Mouse (Mus musculus) limb, embryonic 14.5 days (tissue): ENCODE results near the gene Ostf1. TPM values are rescaled to one million over a fixed set of nuclear protein-coding genes. Genes with fewer than 3 reads are reported as not detected.

Experiments used
- ATAC-seq: fragments of 200-750 bp; cut with Nextera tagmentation; 2 replicates; pipeline ENCODE4 v1.8.0; 2017; ENCODE audit warnings: low read depth, moderate number of reproducible peaks, moderate TSS enrichment; ENCODE audit not compliant: low FRiP score
- DNase-seq: peaks from one replicate; pipeline ENCODE4 v3.0.0-alpha.2; 2015; ENCODE audit warnings: low spot score
- H3K27ac ChIP-seq: fragments of 300-500 bp; sonication (generic); replicated peaks from 2 replicates; pipeline ENCODE4 v1.5.1; 2014; ENCODE audit warnings: low read depth, mild to moderate bottlenecking, low read length, moderate library complexity, mixed read lengths
- H3K27me3 ChIP-seq: fragments of 300-500 bp; sonication (generic); 2 replicates; pipeline ENCODE4 v1.6.1; 2014; ENCODE audit warnings: low read length, mixed read lengths; ENCODE audit not compliant: control insufficient read depth, insufficient read depth
- H3K36me3 ChIP-seq: fragments of 300-500 bp; sonication (generic); 2 replicates; pipeline ENCODE4 v1.6.1; 2014; ENCODE audit warnings: mild to moderate bottlenecking, low read length, moderate library complexity, mixed read lengths; ENCODE audit not compliant: control insufficient read depth, insufficient read depth
- H3K4me1 ChIP-seq: fragments of 300-500 bp; sonication (generic); 2 replicates; pipeline ENCODE4 v1.6.1; 2014; ENCODE audit warnings: antibody characterized with exemption, low read length, mixed read lengths; ENCODE audit not compliant: control insufficient read depth, insufficient read depth
- H3K4me2 ChIP-seq: fragments of 300-500 bp; sonication (generic); replicated peaks from 2 replicates; pipeline ENCODE4 v1.6.1; 2014; ENCODE audit warnings: low read depth, mild to moderate bottlenecking, low read length, moderate library complexity; ENCODE audit not compliant: severe bottlenecking
- H3K4me3 ChIP-seq: fragments of 300-500 bp; sonication (generic); replicated peaks from 2 replicates; pipeline ENCODE4 v1.5.1; 2014; ENCODE audit warnings: low read length
- H3K9ac ChIP-seq: fragments of 300-500 bp; sonication (generic); 2 replicates; pipeline ENCODE4 v1.6.1; 2014; ENCODE audit warnings: mild to moderate bottlenecking, low read depth, low read length, moderate library complexity; ENCODE audit not compliant: severe bottlenecking
- H3K9me3 ChIP-seq: fragments of 300-500 bp; sonication (generic); 2 replicates; pipeline ENCODE4 v1.6.1; 2016; ENCODE audit warnings: low read length; ENCODE audit not compliant: control insufficient read depth
- POLR2A ChIP-seq: fragments of 200-500 bp; IDR thresholded peaks from 2 replicates; pipeline ENCODE4 v1.8.0; 2012; ENCODE audit warnings: inconsistent platforms, mild to moderate bottlenecking, moderate library complexity, borderline replicate concordance; ENCODE audit not compliant: insufficient read depth, insufficient read length; ENCODE audit errors: extremely low read depth
- WGBS: fragments of 180-500 bp; shearing (Covaris S2); extraction: QIAGEN DNeasy Blood & Tissue Kit; methylation state at CpG from one replicate; pipeline ENCODE4 v1.1.7; 2014; 5-methylcytosine and 5-hydroxymethylcytosine counted together
- polyA plus RNA-seq, 2 experiments: library from polyadenylated mRNA; depleted of rRNA in 1 of 2; stranded (reverse) in 1 of 2; unstranded in 1 of 2; fragments of >200 nt; fragmentation: Nextera tagmentation in 1 of 2; extraction: Ambion mirVana in 1 of 2; gene quantifications; 2 replicates each; pipeline versions ENCODE4 v1.2.1 to v1.2.3; 2012 to 2014

The Ostf1 gene
- polyA plus RNA-seq, 2 experiments: 51.6 to 108 TPM

GRCm38 (mm10) chr19:18569496-18569895, 62.1 kb downstream of the Ostf1 start:
- H3K4me3 ChIP-seq: no peak overlapping the region
- WGBS: 88% methylated on average over 1 of the region's 1 CpGs
- no peak for DNase-seq

GRCm38 (mm10) chr19:18568828-18569430, 62.7 kb downstream of the Ostf1 start:
- Histone ChIP-seq H3K4me1 (no peaks in the 10 kb centered on the region), H3K27ac (no peak overlapping the region), H3K9ac (no peak overlapping the region), H3K9me3 (no peaks in the 10 kb centered on the region), H3K36me3 (no peaks in the 10 kb centered on the region), H3K27me3 (no peaks in the 10 kb centered on the region), H3K4me3 (no peak overlapping the region), H3K4me2 (no peak overlapping the region)
- ATAC-seq (no peak), DNase-seq (no peak)
- no peak for TF ChIP-seq POLR2A
- 60% methylated on average over 3 of the region's 3 CpGs for WGBS

More at GRCm38 (mm10) chr19:18569496-18569895, 62.1 kb downstream of the Ostf1 start:
- H3K27ac ChIP-seq: no peak overlapping the region
- H3K9ac ChIP-seq: no peak overlapping the region
- H3K4me1 ChIP-seq: no peaks in the 10 kb centered on the region
- TF ChIP-seq POLR2A: no peak
- no peaks in the 10 kb centered on the region for H3K9me3 ChIP-seq
- H3K36me3 ChIP-seq: no peaks in the 10 kb centered on the region
- no peak for ATAC-seq
- H3K4me2 ChIP-seq: no peak overlapping the region
- H3K27me3 ChIP-seq: no peaks in the 10 kb centered on the region

- ATAC-seq: no peak
- no peak for TF ChIP-seq POLR2A
- WGBS: 85% methylated on average over 12 of the region's 12 CpGs
These were observed 63.4 kb downstream of the Ostf1 start for GRCm38 (mm10) chr19:18567936-18568827.

GRCm38 (mm10) chr19:18567501-18567900, 64.1 kb downstream of the Ostf1 start:
- H3K27ac ChIP-seq: no peak overlapping the region
- H3K4me3 ChIP-seq: no peak overlapping the region
- no peak for TF ChIP-seq POLR2A
- H3K9me3 ChIP-seq: no peaks in the 10 kb centered on the region
- no peak overlapping the region for H3K4me2 ChIP-seq
- no peak for ATAC-seq
- no peaks in the 10 kb centered on the region for H3K4me1 ChIP-seq
- no peaks in the 10 kb centered on the region for H3K36me3 ChIP-seq
- no peak for DNase-seq
- H3K27me3 ChIP-seq: no peaks in the 10 kb centered on the region
- WGBS: 90% methylated on average over 11 of the region's 11 CpGs
- H3K9ac ChIP-seq: no peak overlapping the region

More at GRCm38 (mm10) chr19:18567936-18568827, 63.4 kb downstream of the Ostf1 start:
- no peak for DNase-seq
- Histone ChIP-seq H3K27me3 (no peaks in the 10 kb centered on the region), H3K4me2 (no peak overlapping the region), H3K9me3 (no peaks in the 10 kb centered on the region), H3K9ac (no peak overlapping the region), H3K36me3 (no peaks in the 10 kb centered on the region), H3K4me1 (no peaks in the 10 kb centered on the region), H3K4me3 (no peak overlapping the region), H3K27ac (no peak overlapping the region)

- Histone ChIP-seq H3K4me2 (no peak overlapping the region), H3K4me1 (no peaks in the 10 kb centered on the region), H3K4me3 (no peak overlapping the region), H3K36me3 (no peaks in the 10 kb centered on the region), H3K27ac (no peak overlapping the region), H3K27me3 (no peaks in the 10 kb centered on the region; the same call in 1 of the 2 replicates), H3K9ac (no peak overlapping the region), H3K9me3 (no peaks in the 10 kb centered on the region)
- ATAC-seq: no peak
- no peak for TF ChIP-seq POLR2A
- WGBS: 74% methylated on average over 1 of the region's 1 CpGs
- peak; percentile 11 for DNase-seq
These were observed 73.9 kb downstream of the Ostf1 start for GRCm38 (mm10) chr19:18557708-18558107.
